Mouse (Mus musculus) forebrain, postnatal 0 days (tissue): Measurements from ENCODE around the gene Pidd1. TPM values are rescaled to one million over a fixed set of nuclear protein-coding genes. Genes with fewer than 3 reads are reported as not detected.
"Not testable (repeated sequence)": the region's sequence is repeated elsewhere in the genome, so short reads cannot be mapped to it uniquely, and the experiment has no call there.

Experiments
- ATAC-seq: fragments of 200-750 bp; cut with Nextera tagmentation; 2 replicates; pipeline ENCODE4 v1.8.0; 2017; ENCODE audit warnings: mild to moderate bottlenecking, moderate library complexity
- DNase-seq: peaks from one replicate; pipeline ENCODE4 v3.0.0-alpha.2; 2015
- H3K27ac ChIP-seq: fragments of 300-500 bp; sonication (generic); 2 replicates; pipeline ENCODE4 v1.5.1; 2014; ENCODE audit warnings: low read depth, mild to moderate bottlenecking, antibody characterized with exemption, low read length, moderate library complexity, mixed read lengths
- H3K27me3 ChIP-seq: fragments of 300-500 bp; sonication (generic); 2 replicates; pipeline ENCODE4 v1.6.1; 2014; ENCODE audit warnings: mild to moderate bottlenecking, low read length, mixed read lengths; ENCODE audit not compliant: insufficient read depth
- H3K36me3 ChIP-seq: fragments of 300-500 bp; sonication (generic); 2 replicates; pipeline ENCODE4 v1.6.1; 2014; ENCODE audit warnings: mild to moderate bottlenecking, moderate library complexity; ENCODE audit not compliant: insufficient read depth
- H3K4me1 ChIP-seq: fragments of 300-500 bp; sonication (generic); 2 replicates; pipeline ENCODE4 v1.6.1; 2014; ENCODE audit warnings: antibody characterized with exemption; ENCODE audit not compliant: insufficient read depth
- H3K4me2 ChIP-seq: fragments of 300-500 bp; sonication (generic); 2 replicates; pipeline ENCODE4 v1.6.1; 2014; ENCODE audit warnings: low read depth, mild to moderate bottlenecking, moderate library complexity
- H3K4me3 ChIP-seq: fragments of 300-500 bp; sonication (generic); 2 replicates; pipeline ENCODE4 v1.5.1; 2014; ENCODE audit warnings: low read depth, low read length, mixed read lengths
- H3K9ac ChIP-seq: fragments of 300-500 bp; sonication (generic); 2 replicates; pipeline ENCODE4 v1.6.1; 2014; ENCODE audit warnings: mild to moderate bottlenecking
- H3K9me3 ChIP-seq: fragments of 300-500 bp; sonication (generic); 2 replicates; pipeline ENCODE4 v1.6.1; 2016; ENCODE audit warnings: low read length
- CTCF ChIP-seq: sonication (generic); IDR thresholded peaks from 2 replicates; pipeline ENCODE4 v1.5.1; 2016; ENCODE audit warnings: antibody characterized with exemption, control low read depth, low read depth
- WGBS: fragments of 180-500 bp; shearing (Covaris S2); extraction: QIAGEN DNeasy Blood & Tissue Kit; methylation state at CpG from one replicate; pipeline ENCODE4 v1.1.7; 2014; 5-methylcytosine and 5-hydroxymethylcytosine counted together
- polyA plus RNA-seq: library from polyadenylated mRNA; unstranded; fragments of >200 nt; fragmentation: Nextera tagmentation; extraction: Ambion mirVana; gene quantifications from 2 replicates; pipeline ENCODE4 v1.2.1, GENCODE M21; 2015
- total RNA-seq: library from RNA; depleted of rRNA; stranded (reverse); fragments of >200 nt; gene quantifications from 2 replicates; pipeline ENCODE4 v1.2.3, GENCODE M21; 2014

Gene Pidd1
- total and polyA plus RNA-seq, 2 experiments from 2014 or later = 2.0 to 2.3 TPM

- no peak overlapping the region for H3K4me3 ChIP-seq
- no peak overlapping the region for H3K9ac ChIP-seq
- no peak overlapping the region for H3K27ac ChIP-seq
- H3K27me3 ChIP-seq = no peaks in the 10 kb centered on the region
- no peak for TF ChIP-seq CTCF
- H3K4me1 ChIP-seq = peaks cover 9% of the 10 kb centered on the region
- WGBS = 73% methylated on average over 2 of the region's 2 CpGs
- no peaks in the 10 kb centered on the region for H3K9me3 ChIP-seq
- no peak overlapping the region for H3K4me2 ChIP-seq
- H3K36me3 ChIP-seq = peaks cover 33% of the 10 kb centered on the region
- DNase-seq (no peak), ATAC-seq (no peak)
These were observed 9.8 kb upstream of the Pidd1 start for GRCm38 (mm10) chr7:141453636-141454035.

DNA sequence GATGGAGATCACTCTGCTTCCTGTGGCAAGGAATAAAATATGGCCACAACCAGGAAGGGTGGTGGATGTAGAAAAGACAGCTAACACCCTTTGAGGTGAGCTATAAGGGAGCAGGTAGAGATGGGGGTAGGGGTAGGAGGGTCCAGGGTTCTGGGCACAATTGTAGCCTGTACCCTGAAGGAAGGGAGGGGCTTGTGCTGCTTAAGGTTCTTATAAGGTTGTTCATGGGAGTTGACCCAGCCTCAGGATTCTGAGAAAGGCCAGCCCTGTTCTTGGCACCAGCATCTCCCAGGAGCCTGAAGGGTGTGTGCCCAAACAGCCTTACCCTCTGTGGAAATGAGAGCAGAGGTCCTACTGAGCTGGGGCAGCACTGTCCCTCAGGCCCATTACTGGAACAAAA is 8.1 kb upstream of the Pidd1 start:
- H3K27me3 ChIP-seq = no peaks in the 10 kb centered on the region
- H3K4me3 ChIP-seq = no peak overlapping the region
- DNase-seq (no peak), ATAC-seq (no peak)
- H3K27ac ChIP-seq = no peak overlapping the region
- H3K9me3 ChIP-seq = no peaks in the 10 kb centered on the region
- H3K4me2 ChIP-seq = no peak overlapping the region
- TF ChIP-seq CTCF = no peak
- H3K9ac ChIP-seq = no peak overlapping the region
- peaks cover 15% of the 10 kb centered on the region for H3K4me1 ChIP-seq
- peaks cover 33% of the 10 kb centered on the region for H3K36me3 ChIP-seq

DNA sequence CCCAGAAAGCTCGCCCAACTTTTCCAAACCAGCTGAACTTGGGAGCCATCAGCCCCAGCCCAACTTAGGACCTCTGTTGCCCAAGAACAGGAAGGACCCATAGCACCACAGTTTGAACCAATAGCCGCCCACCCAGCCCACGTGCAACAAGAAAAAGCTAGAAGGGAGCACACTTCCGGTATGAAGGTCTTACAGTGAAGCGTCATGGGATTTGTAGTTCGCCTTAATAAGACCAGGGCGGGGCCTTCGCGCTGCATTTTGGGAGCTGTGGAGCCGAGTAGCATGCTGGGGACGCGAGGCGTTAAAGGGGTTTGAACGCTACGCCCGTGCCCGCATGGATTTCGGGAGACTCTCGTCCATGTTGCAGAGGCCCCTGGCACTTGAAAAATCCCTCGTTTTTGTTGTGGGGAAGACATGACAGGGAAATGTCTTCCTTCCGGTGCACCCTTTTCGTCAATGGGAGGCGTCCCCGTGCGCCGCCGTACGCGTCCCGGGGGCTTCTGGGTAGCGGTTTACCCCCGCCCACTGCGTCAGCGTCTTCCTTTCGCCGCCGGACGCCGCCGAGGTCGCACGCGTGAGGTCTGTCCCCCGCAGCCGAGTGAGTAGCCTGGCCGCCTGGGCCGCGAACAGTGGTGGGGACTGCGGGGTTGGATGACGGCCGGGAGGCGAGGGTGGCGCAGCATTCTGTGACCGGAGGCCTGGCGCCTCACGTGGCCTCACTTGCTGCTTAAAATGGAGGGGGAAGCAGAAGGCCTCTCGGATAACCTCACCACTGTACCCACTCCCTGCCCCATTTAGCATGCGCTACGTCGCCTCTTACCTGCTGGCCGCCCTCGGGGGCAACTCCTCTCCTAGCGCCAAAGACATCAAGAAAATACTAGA is 3.5 kb upstream of the Pidd1 start, which contains the start of gene Rplp2:
Rplp2 (plus strand) TSS at position 261 of the 882 bp plus-strand sequence.
- WGBS = 1% methylated on average over 63 of the region's 63 CpGs
- DNase-seq = peak; percentile 95
- peaks cover 32% of the 10 kb centered on the region for H3K36me3 ChIP-seq
- ATAC-seq = peak; percentile 96
- H3K9me3 ChIP-seq = no peaks in the 10 kb centered on the region
- peak within 1 kb of the TSS; percentile 78 for H3K9ac ChIP-seq
- peak; percentile 33 for TF ChIP-seq CTCF
- peak within 1 kb of the TSS; percentile 66 for H3K4me3 ChIP-seq
- peak within 1 kb of the TSS; percentile 66 for H3K4me2 ChIP-seq
- H3K27me3 ChIP-seq = no peaks in the 10 kb centered on the region
- H3K27ac ChIP-seq = peak within 1 kb of the TSS; percentile 88
- peaks cover 11% of the 10 kb centered on the region; the same call in 1 of the 2 replicates for H3K4me1 ChIP-seq

GRCm38 (mm10) chr7:141446374-141446773 is 2.5 kb upstream of the Pidd1 start:
- not testable (repeated sequence) for H3K27me3 ChIP-seq, H3K4me3 ChIP-seq, H3K9ac ChIP-seq, H3K9me3 ChIP-seq, ATAC-seq, H3K4me2 ChIP-seq, DNase-seq, H3K27ac ChIP-seq
- Histone ChIP-seq H3K4me1 (peaks cover 11% of the 10 kb centered on the region; the same call in 1 of the 2 replicates), H3K36me3 (peaks cover 22% of the 10 kb centered on the region)
- WGBS = 91% methylated on average over 3 of the region's 3 CpGs

DNA sequence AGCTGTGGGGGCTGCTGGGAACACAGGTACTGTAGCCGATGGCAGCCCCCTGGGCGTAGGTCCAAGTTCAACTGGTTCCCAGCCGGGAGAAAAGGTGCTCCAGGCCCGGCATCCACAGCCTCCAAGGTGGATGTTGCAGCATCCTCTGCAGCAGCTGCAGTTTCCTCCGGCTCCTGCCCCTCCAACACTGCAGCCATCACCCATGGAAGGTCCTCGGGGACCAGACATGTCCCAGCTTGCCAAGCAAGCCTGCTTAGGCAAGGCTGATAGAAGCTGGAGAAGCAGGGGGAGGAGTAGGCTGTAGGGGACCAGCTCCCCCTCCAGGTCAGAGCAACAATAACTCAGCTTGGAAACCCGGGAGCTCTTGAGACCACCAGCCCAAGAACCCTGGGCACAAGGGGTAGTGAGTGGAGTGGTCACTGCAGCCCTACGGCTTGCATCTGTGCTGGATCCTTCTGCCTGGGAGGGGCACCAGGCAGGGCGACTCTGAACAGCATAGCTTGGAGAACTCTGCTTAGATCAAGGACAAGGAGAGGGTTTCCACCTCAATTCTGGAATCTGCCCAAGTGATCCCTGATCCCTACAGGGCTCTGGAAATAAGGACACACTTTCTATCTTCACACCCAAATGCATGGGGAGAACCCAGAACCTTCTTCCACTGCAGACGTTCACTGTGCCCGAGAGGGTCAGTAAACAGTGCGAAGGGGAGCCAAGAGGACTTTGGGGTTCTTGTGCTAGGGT is 574 bp downstream of the Pidd1 start:
- peaks cover 9% of the 10 kb centered on the region for H3K4me1 ChIP-seq
- no peaks in the 10 kb centered on the region for H3K9me3 ChIP-seq
- peak overlapping the region; percentile 37 for H3K9ac ChIP-seq
- peak overlapping the region; percentile 36 for H3K4me3 ChIP-seq
- TF ChIP-seq CTCF = peak; percentile 42; the same call in 1 of the 2 replicates
- peak overlapping the region; percentile 62 for H3K4me2 ChIP-seq
- 19% methylated on average over 12 of the region's 12 CpGs for WGBS
- peak; percentile 33 for DNase-seq
- H3K27ac ChIP-seq = no peak overlapping the region
- no peak for ATAC-seq
- no peaks in the 10 kb centered on the region for H3K27me3 ChIP-seq
- H3K36me3 ChIP-seq = peaks cover 6% of the 10 kb centered on the region

- TF ChIP-seq CTCF = no peak
- Histone ChIP-seq H3K27ac (no peak overlapping the region), H3K9me3 (no peaks in the 10 kb centered on the region), H3K4me1 (peaks cover 14% of the 10 kb centered on the region), H3K4me2 (no peak overlapping the region), H3K9ac (no peak overlapping the region), H3K4me3 (no peak overlapping the region), H3K27me3 (no peaks in the 10 kb centered on the region), H3K36me3 (peaks cover 6% of the 10 kb centered on the region)
- DNase-seq = no peak
- no peak for ATAC-seq
- 94% methylated on average over 13 of the region's 13 CpGs for WGBS
These were observed 1.6 kb downstream of the Pidd1 start for GRCm38 (mm10) chr7:141442199-141442598.

DNA sequence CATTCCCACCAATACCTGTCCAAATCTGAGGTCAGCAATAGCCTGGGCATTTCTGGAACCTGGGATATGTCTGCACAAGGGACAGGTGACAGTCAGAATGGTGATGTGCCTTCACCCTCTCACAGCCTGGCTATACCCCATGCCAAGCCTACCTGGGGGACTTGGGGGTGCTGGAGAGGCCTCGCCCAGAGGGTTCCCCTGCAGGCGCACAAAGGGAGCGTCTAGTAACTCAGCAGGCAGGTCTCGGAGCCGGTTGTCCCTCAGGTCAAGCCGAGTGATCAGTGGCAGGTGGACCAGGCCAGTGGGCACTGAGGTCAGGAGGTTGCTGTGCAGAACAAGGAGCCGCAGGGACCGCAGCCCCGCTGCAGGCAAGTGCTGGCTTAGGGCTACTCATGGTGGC is 2.4 kb downstream of the Pidd1 start:
- Histone ChIP-seq H3K9ac (no peak overlapping the region), H3K4me1 (peaks cover 12% of the 10 kb centered on the region), H3K9me3 (no peaks in the 10 kb centered on the region), H3K27ac (no peak overlapping the region), H3K36me3 (peaks cover 6% of the 10 kb centered on the region), H3K4me2 (no peak overlapping the region), H3K27me3 (no peaks in the 10 kb centered on the region), H3K4me3 (no peak overlapping the region)
- ATAC-seq (no peak), DNase-seq (no peak)
- TF ChIP-seq CTCF = no peak
- WGBS = 93% methylated on average over 9 of the region's 9 CpGs
